Mouse (Mus musculus) liver, embryonic 14.5 days (tissue): ENCODE measurements around the gene Smchd1. TPM values are rescaled to one million over a fixed set of nuclear protein-coding genes. Genes with fewer than 3 reads are reported as not detected.

Source experiments
- ATAC-seq: fragments of 200-750 bp; cut with Nextera tagmentation; 2 replicates; pipeline ENCODE4 v1.8.0; 2017; ENCODE audit warnings: moderate number of reproducible peaks, mild to moderate bottlenecking, moderate library complexity; ENCODE audit not compliant: insufficient read depth
- DNase-seq, 3 experiments: peaks; one replicate each; pipeline ENCODE4 v3.0.0-alpha.2; 2012 to 2013; ENCODE audit warnings: low read depth in 3 of 3, low spot score in 3 of 3
- H3K27ac ChIP-seq: fragments of 300-500 bp; sonication (generic); 2 replicates; pipeline ENCODE4 v1.5.1; 2014; ENCODE audit warnings: moderate library complexity, mild to moderate bottlenecking, control low read depth, inconsistent platforms
- H3K27me3 ChIP-seq: fragments of 300-500 bp; sonication (generic); 2 replicates; pipeline ENCODE4 v1.6.1; 2014; ENCODE audit warnings: mild to moderate bottlenecking, low read length, moderate library complexity; ENCODE audit not compliant: control insufficient read depth, insufficient read depth
- H3K36me3 ChIP-seq: fragments of 300-500 bp; sonication (generic); replicated peaks from 2 replicates; pipeline ENCODE4 v1.6.1; 2014; ENCODE audit warnings: low read depth; ENCODE audit not compliant: control insufficient read depth, insufficient read depth
- H3K4me1 ChIP-seq, 2 experiments: fragments of 200-500 bp in 1 of 2; fragments of 300-500 bp in 1 of 2; sonication (generic) in 1 of 2; replicated peaks; 2 replicates each; pipeline ENCODE4 v1.6.1; 2012 to 2014; ENCODE audit warnings: antibody characterized with exemption in 1 of 2, inconsistent platforms in 1 of 2, low read length in 1 of 2; ENCODE audit not compliant: control insufficient read depth in 2 of 2, insufficient read depth in 2 of 2
- H3K4me2 ChIP-seq: fragments of 300-500 bp; sonication (generic); 2 replicates; pipeline ENCODE4 v1.6.1; 2014; ENCODE audit warnings: low read depth, mild to moderate bottlenecking, control low read depth, moderate library complexity
- H3K4me3 ChIP-seq, 2 experiments: fragments of 200-500 bp in 1 of 2; fragments of 300-500 bp in 1 of 2; sonication (generic) in 1 of 2; 2 replicates each; pipeline ENCODE4 v1.5.1; 2012 to 2014; ENCODE audit warnings: low read depth in 2 of 2, low read length in 2 of 2, mild to moderate bottlenecking in 2 of 2, control low read depth in 1 of 2, inconsistent platforms in 1 of 2, moderate library complexity in 1 of 2; ENCODE audit not compliant: insufficient read depth in 1 of 2
- H3K9ac ChIP-seq: fragments of 300-500 bp; sonication (generic); replicated peaks from 2 replicates; pipeline ENCODE4 v1.6.1; 2014; ENCODE audit warnings: mild to moderate bottlenecking, control low read depth, moderate library complexity
- H3K9me3 ChIP-seq: fragments of 300-500 bp; sonication (generic); 2 replicates; pipeline ENCODE4 v1.6.1; 2016; ENCODE audit warnings: low read length, mixed read lengths; ENCODE audit not compliant: control insufficient read depth
- CTCF ChIP-seq: IDR thresholded peaks from 2 replicates; pipeline ENCODE4 v1.5.1; 2016; ENCODE audit warnings: antibody characterized with exemption, low read depth, control low read depth
- EP300 ChIP-seq: IDR thresholded peaks from 2 replicates; pipeline ENCODE4 v1.6.1; 2016; ENCODE audit warnings: antibody characterized with exemption, low read depth
- WGBS: fragments of 180-500 bp; shearing (Covaris S2); extraction: QIAGEN DNeasy Blood & Tissue Kit; methylation state at CpG from one replicate; pipeline ENCODE4 v1.1.7; 2014; ENCODE audit not compliant: insufficient replicate concordance; 5-methylcytosine and 5-hydroxymethylcytosine counted together
- polyA plus RNA-seq, 2 experiments: library from polyadenylated mRNA; depleted of rRNA in 1 of 2; stranded (reverse) in 1 of 2; unstranded in 1 of 2; fragments of >200 nt; fragmentation: Nextera tagmentation in 1 of 2; extraction: Ambion mirVana in 1 of 2; gene quantifications; 2 replicates each; pipeline versions ENCODE4 v1.2.1 to v1.2.3; 2012 to 2014

Gene Smchd1
- polyA plus RNA-seq, 2 experiments, result 19.9 to 38.0 TPM

DNA sequence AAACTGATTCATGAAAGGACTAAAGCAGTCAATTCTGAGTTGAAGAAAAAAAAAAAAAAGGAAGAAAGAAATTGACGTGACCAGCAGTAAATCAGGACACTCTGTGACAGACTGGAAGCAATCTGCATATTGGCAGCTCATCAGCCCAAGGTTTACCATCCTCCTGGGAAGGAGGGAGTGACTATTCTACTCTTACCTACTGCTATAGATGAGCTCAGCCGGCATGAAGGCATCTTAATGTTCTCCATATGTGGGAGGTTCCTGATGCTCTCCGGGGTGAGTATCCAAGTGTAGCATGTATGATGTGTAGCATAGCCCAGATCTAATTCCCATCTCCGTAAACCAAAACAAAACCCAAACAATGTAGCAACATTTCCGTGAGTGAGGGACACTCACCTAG, 173.7 kb downstream of the Smchd1 start:
- Histone ChIP-seq H3K27ac (no peak overlapping the region), H3K4me3 (no peak overlapping the region), H3K27me3 (no peaks in the 10 kb centered on the region), H3K4me1 (0 out of 4 replicates have a peak, but pooled peaks cover 0 to 2% of the 10 kb centered on the region in 2 experiments), H3K4me2 (no peak overlapping the region), H3K36me3 (peaks cover 5% of the 10 kb centered on the region; the same call in 1 of the 2 replicates), H3K9me3 (no peaks in the 10 kb centered on the region), H3K9ac (no peak overlapping the region)
- no peak for TF ChIP-seq EP300
- TF ChIP-seq CTCF, result no peak
- 67% methylated on average over 5 of the region's 5 CpGs for WGBS
- no peak for DNase-seq
- no peak for ATAC-seq

DNA sequence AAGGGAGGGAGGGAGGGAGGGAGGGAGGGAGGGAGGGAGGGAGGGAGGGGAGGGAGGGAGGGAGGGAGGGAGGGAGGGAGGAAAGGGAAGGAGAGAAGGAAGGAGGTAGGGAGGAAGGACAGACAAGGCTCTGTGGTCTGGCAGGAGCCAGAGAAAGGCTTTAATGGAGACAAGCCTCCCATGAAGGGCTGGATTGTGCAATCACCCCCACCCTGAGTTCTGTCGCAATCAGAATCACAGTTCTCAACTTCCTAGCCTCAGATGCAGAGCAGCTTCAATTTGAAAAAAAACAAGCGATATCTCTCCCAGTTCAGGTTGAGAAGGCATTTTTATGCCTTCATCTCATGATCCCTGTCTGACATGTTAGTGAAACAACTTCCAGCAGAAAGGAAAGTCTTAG, 174.8 kb downstream of the Smchd1 start:
- DNase-seq (no peak), ATAC-seq (no peak)
- peaks cover 5% of the 10 kb centered on the region; the same call in 1 of the 2 replicates for H3K36me3 ChIP-seq
- no peak overlapping the region for H3K9ac ChIP-seq
- no peak overlapping the region for H3K4me3 ChIP-seq
- no peaks in the 10 kb centered on the region for H3K9me3 ChIP-seq
- WGBS, result 61% methylated on average over 2 of the region's 2 CpGs
- TF ChIP-seq EP300, result no peak
- no peak for TF ChIP-seq CTCF
- H3K27me3 ChIP-seq, result no peaks in the 10 kb centered on the region
- no peak overlapping the region for H3K27ac ChIP-seq
- peaks cover 3 to 4% of the 10 kb centered on the region in 2 experiments; a peak in 2 of 4 replicates for H3K4me1 ChIP-seq
- H3K4me2 ChIP-seq, result no peak overlapping the region

DNA sequence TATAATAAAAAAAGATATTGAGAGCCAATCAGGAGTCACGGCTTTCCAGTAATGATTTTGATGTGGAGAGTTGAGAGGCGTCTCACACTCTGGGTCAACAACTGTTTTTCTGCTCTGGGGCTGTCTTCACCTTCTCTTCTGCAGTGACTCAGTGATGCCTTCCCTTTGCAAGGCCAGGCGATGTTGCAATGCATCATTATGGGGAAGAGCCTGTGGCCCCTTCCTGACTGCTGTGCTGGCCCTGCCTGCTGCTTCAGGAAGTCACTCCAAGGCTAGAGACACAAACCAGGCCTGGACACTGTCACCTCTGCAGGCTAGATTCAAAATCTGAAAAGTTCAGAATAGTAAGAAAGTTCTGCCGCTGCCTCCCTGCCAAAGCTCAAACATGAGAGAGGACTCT, 175.3 kb downstream of the Smchd1 start:
- Histone ChIP-seq H3K4me1 (peaks cover 6 to 7% of the 10 kb centered on the region in 2 experiments), H3K9me3 (no peaks in the 10 kb centered on the region), H3K36me3 (peaks cover 5% of the 10 kb centered on the region; the same call in 1 of the 2 replicates), H3K4me3 (no peak overlapping the region), H3K4me2 (no peak overlapping the region), H3K27ac (no peak overlapping the region), H3K9ac (no peak overlapping the region), H3K27me3 (no peaks in the 10 kb centered on the region)
- WGBS, result 68% methylated on average over 4 of the region's 4 CpGs
- DNase-seq (no peak), ATAC-seq (no peak)
- TF ChIP-seq CTCF (no peak), EP300 (no peak)

DNA sequence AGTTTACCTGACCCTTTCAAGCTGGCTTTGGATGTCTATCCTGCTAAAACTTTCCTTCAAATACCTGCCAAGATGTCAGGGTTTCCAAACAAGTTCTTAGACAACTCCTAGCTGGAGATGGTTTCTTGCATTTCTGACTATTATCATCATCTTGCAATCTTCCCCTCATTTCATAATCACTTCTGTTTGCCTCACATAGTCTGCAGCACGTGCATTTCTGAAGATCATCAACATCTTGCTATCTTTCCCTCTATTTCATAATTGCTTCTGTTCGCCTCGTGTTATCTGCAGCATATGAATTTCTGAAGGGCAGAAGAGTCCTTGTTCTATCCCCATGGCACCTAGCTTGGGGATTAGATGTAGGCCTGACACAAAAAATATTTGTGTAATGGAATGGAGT, 180.6 kb downstream of the Smchd1 start:
- DNase-seq (no peak), ATAC-seq (no peak)
- no peaks in the 10 kb centered on the region for H3K9me3 ChIP-seq
- no peaks in the 10 kb centered on the region for H3K27me3 ChIP-seq
- WGBS, result 26% methylated on average over 3 of the region's 3 CpGs
- H3K9ac ChIP-seq, result peak overlapping the region; percentile 18
- no peak overlapping the region for H3K4me3 ChIP-seq
- H3K4me2 ChIP-seq, result no peak overlapping the region
- no peak for TF ChIP-seq EP300
- TF ChIP-seq CTCF, result no peak
- H3K4me1 ChIP-seq, result peaks cover 57% of the 10 kb centered on the region in 2 experiments
- peaks cover 5% of the 10 kb centered on the region; the same call in 1 of the 2 replicates for H3K36me3 ChIP-seq
- peak overlapping the region; percentile 97 for H3K27ac ChIP-seq

Other genes with a start within 250 kb of the Smchd1 start
- gene Emilin2, start 163.4 kb downstream of the Smchd1 start, polyA plus RNA-seq (2012; rRNA removed), result 13.2 and 17.3 TPM in 2 replicates
- gene Emilin2, start 163.4 kb downstream of the Smchd1 start, polyA plus RNA-seq (2014; fragmentation: Nextera tagmentation; extraction: Ambion mirVana), result 24.1 and 27.5 TPM in 2 replicates
- gene Gm4707, start 15.4 kb downstream of the Smchd1 start, polyA plus RNA-seq (2012; rRNA removed), result 0.19 and 0.21 TPM in 2 replicates
- gene Gm4707, start 15.4 kb downstream of the Smchd1 start, polyA plus RNA-seq (2014; fragmentation: Nextera tagmentation; extraction: Ambion mirVana), result 0.15 and 1.1 TPM in 2 replicates
- 5.5 and 16.1 TPM in 2 replicates for gene Ndc80, start 51.5 kb upstream of the Smchd1 start, polyA plus RNA-seq (2012; rRNA removed)
- gene Ndc80, start 51.5 kb upstream of the Smchd1 start, polyA plus RNA-seq (2014; fragmentation: Nextera tagmentation; extraction: Ambion mirVana), result 33.3 and 34.2 TPM in 2 replicates
- gene Spdya, start 76.7 kb upstream of the Smchd1 start, polyA plus RNA-seq (2012; rRNA removed), result 0.04 TPM in 1 of 2 replicates, not detected in the other
- gene Spdya, start 76.7 kb upstream of the Smchd1 start, polyA plus RNA-seq (2014; fragmentation: Nextera tagmentation; extraction: Ambion mirVana), result 0.11 and 0.20 TPM in 2 replicates
- 20.1 and 26.2 TPM in 2 replicates for gene Wdr43, start 140.6 kb upstream of the Smchd1 start, polyA plus RNA-seq (2012; rRNA removed)
- gene Wdr43, start 140.6 kb upstream of the Smchd1 start, polyA plus RNA-seq (2014; fragmentation: Nextera tagmentation; extraction: Ambion mirVana), result 45.5 and 46.3 TPM in 2 replicates
- gene Togaram2, start 197.9 kb upstream of the Smchd1 start, polyA plus RNA-seq (2012; rRNA removed), result 0.02 and 0.03 TPM in 2 replicates
- gene Togaram2, start 197.9 kb upstream of the Smchd1 start, polyA plus RNA-seq (2014; fragmentation: Nextera tagmentation; extraction: Ambion mirVana), result not detected in 2 replicates